ENCODE assay signal across 28 mouse cellular contexts in genomic region chr1:36078250-36078649, GRCm38 (mm10). TPM values are rescaled to one million over a fixed set of nuclear protein-coding genes. Genes with fewer than 3 reads are reported as not detected.
A peak's percentile ranks its signal among the peaks of the same experiment; 100 is the strongest.
DNase-seq lines count a peak whose midpoint lies in the region; ATAC-seq and TF ChIP-seq lines count a peak whose summit lies in the region.
"Had no signal": no experiment of that assay in that cellular context is flagged by ENCODE, and none has a peak within 500 bp of the region (broad histone marks: within the 10 kb centered on the region; RNA-seq: fewer than 3 reads in every experiment).

No protein-coding gene starts in this region.

- H3K4me2 ChIP-seq in intestine, embryonic 16.5 days (ENCODE audit: low read depth, low read length) = no peak overlapping the region
- H3K4me2 ChIP-seq in intestine, embryonic 15.5 days (replicated peaks) = no peak overlapping the region
- H3K4me2 ChIP-seq in liver, embryonic 11.5 days = no peak overlapping the region
- H3K4me2 ChIP-seq in midbrain, embryonic 12.5 days (replicated peaks) = no peak overlapping the region
- no peak overlapping the region for H3K4me2 ChIP-seq in midbrain, embryonic 11.5 days
- no peak overlapping the region for H3K4me2 ChIP-seq in stomach, embryonic 16.5 days (ENCODE audit: low read depth, low read length)
- H3K4me2 ChIP-seq: embryonic facial prominence, embryonic 15.5 days; heart, embryonic 15.5 days; hindbrain, embryonic 12.5 days; lung, embryonic 15.5 days; midbrain, embryonic 15.5 days; neural tube, embryonic 12.5 days; stomach, embryonic 15.5 days had no signal

- no peak for TF ChIP-seq POLR2A in liver, adult 2 months (IDR thresholded peaks at IDR 0.05; ENCODE audit: extremely low read depth, insufficient read depth, low read length)

- TF ChIP-seq CTCF in liver, adult 2 months (IDR thresholded peaks at IDR 0.05; ENCODE audit: low read depth, low read length) = no peak

- H3K9ac ChIP-seq in intestine, embryonic 16.5 days (ENCODE audit: low read depth, low read length) = no peak overlapping the region
- no peak overlapping the region for H3K9ac ChIP-seq in intestine, embryonic 15.5 days
- peak overlapping the region; percentile 40 for H3K9ac ChIP-seq in liver, adult 2 months (ENCODE audit: low read depth, low read length)
- H3K9ac ChIP-seq in liver, embryonic 11.5 days (ENCODE audit: low read depth, low read length) = no peak overlapping the region
- no peak overlapping the region for H3K9ac ChIP-seq in midbrain, embryonic 12.5 days (replicated peaks)
- no peak overlapping the region for H3K9ac ChIP-seq in midbrain, embryonic 11.5 days (ENCODE audit: low read length)
- peak overlapping the region; percentile 24; the same call in 1 of the 2 replicates for H3K9ac ChIP-seq in stomach, embryonic 16.5 days (ENCODE audit: low read length)
- H3K9ac ChIP-seq: embryonic facial prominence, embryonic 15.5 days; heart, embryonic 15.5 days; hindbrain, embryonic 12.5 days; liver, embryonic 14.5 days; lung, embryonic 15.5 days; midbrain, embryonic 15.5 days; neural tube, embryonic 12.5 days; stomach, embryonic 15.5 days had no signal

- WGBS in intestine, embryonic 16.5 days = 100% methylated on average over 1 of the region's 1 CpGs
- WGBS in intestine, embryonic 15.5 days = 96% methylated on average over 1 of the region's 1 CpGs
- WGBS in liver, adult 2 months = 100% methylated on average over 1 of the region's 1 CpGs
- 97% methylated on average over 1 of the region's 1 CpGs for WGBS in liver, embryonic 11.5 days
- WGBS in midbrain, embryonic 12.5 days = 81% methylated on average over 1 of the region's 1 CpGs
- WGBS in midbrain, embryonic 11.5 days = 83% methylated on average over 1 of the region's 1 CpGs
- WGBS in stomach, embryonic 16.5 days = 85% methylated on average over 1 of the region's 1 CpGs

- H3K27me3 ChIP-seq in intestine, embryonic 16.5 days (replicated peaks; ENCODE audit: control insufficient read depth, insufficient read depth, low read length) = no peaks in the 10 kb centered on the region
- no peaks in the 10 kb centered on the region for H3K27me3 ChIP-seq in intestine, embryonic 15.5 days (replicated peaks)
- no peaks in the 10 kb centered on the region for H3K27me3 ChIP-seq in liver, adult 2 months (ENCODE audit: control insufficient read depth, insufficient read depth, low read length)
- no peaks in the 10 kb centered on the region for H3K27me3 ChIP-seq in liver, embryonic 11.5 days (replicated peaks; ENCODE audit: control insufficient read depth, insufficient read depth, low read length)
- H3K27me3 ChIP-seq in midbrain, embryonic 12.5 days = no peaks in the 10 kb centered on the region
- H3K27me3 ChIP-seq in midbrain, embryonic 11.5 days (ENCODE audit: control insufficient read depth, insufficient read depth, low read length) = no peaks in the 10 kb centered on the region
- H3K27me3 ChIP-seq in stomach, embryonic 16.5 days (ENCODE audit: control insufficient read depth, insufficient read depth, low read length) = no peaks in the 10 kb centered on the region
- H3K27me3 ChIP-seq: embryonic facial prominence, embryonic 15.5 days; heart, embryonic 15.5 days; hindbrain, embryonic 12.5 days; lung, embryonic 15.5 days; midbrain, embryonic 15.5 days; neural tube, embryonic 12.5 days; Patski; stomach, embryonic 15.5 days had no signal

- H3K9me3 ChIP-seq in intestine, embryonic 16.5 days (ENCODE audit: control insufficient read depth, low read length) = no peaks in the 10 kb centered on the region
- H3K9me3 ChIP-seq in intestine, embryonic 15.5 days = no peaks in the 10 kb centered on the region
- no peaks in the 10 kb centered on the region for H3K9me3 ChIP-seq in liver, embryonic 11.5 days (ENCODE audit: control insufficient read depth, low read length)
- no peaks in the 10 kb centered on the region for H3K9me3 ChIP-seq in midbrain, embryonic 12.5 days
- H3K9me3 ChIP-seq in midbrain, embryonic 11.5 days (ENCODE audit: control insufficient read depth, low read length) = no peaks in the 10 kb centered on the region
- H3K9me3 ChIP-seq in stomach, embryonic 16.5 days (replicated peaks; ENCODE audit: control insufficient read depth, low read length) = no peaks in the 10 kb centered on the region
- H3K9me3 ChIP-seq: embryonic facial prominence, embryonic 10.5 days; embryonic facial prominence, embryonic 15.5 days; heart, embryonic 10.5 days; heart, embryonic 15.5 days; hindbrain, embryonic 12.5 days; lung, embryonic 15.5 days; midbrain, embryonic 15.5 days; neural tube, embryonic 12.5 days; stomach, embryonic 15.5 days had no signal

- peaks cover 69% of the 10 kb centered on the region for H3K79me2 ChIP-seq in liver, adult 2 months (ENCODE audit: control insufficient read depth, insufficient read depth, low read length)

- peaks cover 69% of the 10 kb centered on the region for H3K4me1 ChIP-seq in intestine, embryonic 16.5 days (ENCODE audit: control insufficient read depth, insufficient read depth, low read length)
- H3K4me1 ChIP-seq in intestine, embryonic 15.5 days (replicated peaks) = peaks cover 54% of the 10 kb centered on the region
- peaks cover 62% of the 10 kb centered on the region for H3K4me1 ChIP-seq in liver, adult 2 months (ENCODE audit: control insufficient read depth, insufficient read depth, low read length)
- H3K4me1 ChIP-seq in liver, embryonic 11.5 days (replicated peaks; ENCODE audit: control insufficient read depth, insufficient read depth, low read length) = peaks cover 29% of the 10 kb centered on the region
- peaks cover 37% of the 10 kb centered on the region for H3K4me1 ChIP-seq in midbrain, embryonic 12.5 days
- H3K4me1 ChIP-seq in midbrain, embryonic 11.5 days (ENCODE audit: control insufficient read depth, insufficient read depth, low read length) = peaks cover 11% of the 10 kb centered on the region
- peaks cover 51% of the 10 kb centered on the region for H3K4me1 ChIP-seq in stomach, embryonic 16.5 days (ENCODE audit: control insufficient read depth, insufficient read depth, low read length)

- H3K4me3 ChIP-seq in intestine, embryonic 16.5 days (ENCODE audit: low read length) = no peak overlapping the region
- H3K4me3 ChIP-seq in intestine, embryonic 15.5 days (replicated peaks) = no peak overlapping the region
- H3K4me3 ChIP-seq in liver, adult 2 months (ENCODE audit: insufficient read depth, low read depth, low read length) = no peak overlapping the region
- H3K4me3 ChIP-seq in liver, embryonic 11.5 days (ENCODE audit: low read depth, low read length) = no peak overlapping the region
- no peak overlapping the region for H3K4me3 ChIP-seq in midbrain, embryonic 12.5 days
- H3K4me3 ChIP-seq in midbrain, embryonic 11.5 days (ENCODE audit: low read depth, low read length) = no peak overlapping the region
- H3K4me3 ChIP-seq in stomach, embryonic 16.5 days (replicated peaks; ENCODE audit: low read length) = no peak overlapping the region
- H3K4me3 ChIP-seq: embryonic facial prominence, embryonic 10.5 days; embryonic facial prominence, embryonic 15.5 days; heart, embryonic 10.5 days; heart, embryonic 15.5 days; hindbrain, embryonic 12.5 days; lung, embryonic 15.5 days; midbrain, embryonic 15.5 days; myocyte; neural tube, embryonic 12.5 days; stomach, embryonic 15.5 days had no signal

- peak; percentile 64 for DNase-seq in liver, adult 2 months (ENCODE audit: extremely low read depth, low read depth, low spot score)
- DNase-seq in liver, embryonic 11.5 days (ENCODE audit: low spot score) = no peak
- no peak for DNase-seq in midbrain, embryonic 11.5 days (ENCODE audit: low spot score, missing footprints)
- DNase-seq in gastrocnemius, postnatal 10 days = no peak
- DNase-seq: adrenal gland, postnatal 10 days; cerebellum, adult 8-10 months; gastrocnemius, postnatal 25 days; heart, adult 11 months; right cerebral cortex, postnatal 14 days; thymus, adult 18-20 months; thymus, postnatal 25 days had no signal

- 0 out of 2 replicates have a peak overlapping the region, but pooled peaks have one; percentile 25 for H3K27ac ChIP-seq in intestine, embryonic 16.5 days (ENCODE audit: low read length)
- H3K27ac ChIP-seq in intestine, embryonic 15.5 days = no peak overlapping the region
- H3K27ac ChIP-seq in liver, adult 2 months (replicated peaks; ENCODE audit: insufficient read depth, low read depth, low read length) = peak overlapping the region; percentile 99
- H3K27ac ChIP-seq in liver, embryonic 11.5 days (ENCODE audit: low read depth, low read length) = no peak overlapping the region
- H3K27ac ChIP-seq in midbrain, embryonic 12.5 days (replicated peaks) = 0 out of 2 replicates have a peak overlapping the region, but pooled peaks have one; percentile 11
- H3K27ac ChIP-seq in midbrain, embryonic 11.5 days (ENCODE audit: low read depth, low read length) = no peak overlapping the region
- no peak overlapping the region for H3K27ac ChIP-seq in stomach, embryonic 16.5 days (ENCODE audit: low read length)
- H3K27ac ChIP-seq: embryonic facial prominence, embryonic 10.5 days; embryonic facial prominence, embryonic 15.5 days; heart, embryonic 10.5 days; heart, embryonic 15.5 days; liver, embryonic 14.5 days; lung, embryonic 15.5 days; midbrain, embryonic 15.5 days; neural tube, embryonic 12.5 days; stomach, embryonic 15.5 days had no signal

- no peaks in the 10 kb centered on the region for H3K36me3 ChIP-seq in intestine, embryonic 16.5 days (ENCODE audit: control insufficient read depth, insufficient read depth, low read length)
- no peaks in the 10 kb centered on the region for H3K36me3 ChIP-seq in intestine, embryonic 15.5 days
- H3K36me3 ChIP-seq in liver, adult 2 months (ENCODE audit: control insufficient read depth, insufficient read depth, low read length) = peaks cover 5% of the 10 kb centered on the region
- peaks cover 23% of the 10 kb centered on the region for H3K36me3 ChIP-seq in liver, embryonic 11.5 days (ENCODE audit: control insufficient read depth, insufficient read depth, low read length)
- H3K36me3 ChIP-seq in midbrain, embryonic 12.5 days = peaks cover 45% of the 10 kb centered on the region
- H3K36me3 ChIP-seq in midbrain, embryonic 11.5 days (ENCODE audit: control insufficient read depth, insufficient read depth, low read length) = peaks cover 16% of the 10 kb centered on the region
- H3K36me3 ChIP-seq in stomach, embryonic 16.5 days (ENCODE audit: control insufficient read depth, insufficient read depth, low read length) = no peaks in the 10 kb centered on the region
- H3K36me3 ChIP-seq: midbrain, embryonic 15.5 days had no signal

- no peak for ATAC-seq in intestine, embryonic 16.5 days
- ATAC-seq in intestine, embryonic 15.5 days = no peak
- no peak for ATAC-seq in liver, embryonic 11.5 days (replicated peaks; ENCODE audit: low FRiP score)
- ATAC-seq in midbrain, embryonic 12.5 days (ENCODE audit: low FRiP score, low read depth) = no peak
- no peak for ATAC-seq in midbrain, embryonic 11.5 days (ENCODE audit: low FRiP score)
- no peak for ATAC-seq in stomach, embryonic 16.5 days (ENCODE audit: insufficient read depth, low FRiP score)
- ATAC-seq: forebrain, embryonic 14.5 days; midbrain, embryonic 15.5 days; Patski had no signal

RNA-seq across cellular contexts. Expression of gene Hs6st1, which starts 10.1 kb away (rescaled TPM):
- polyA plus RNA-seq in intestine, embryonic 16.5 days (2015; fragmentation: Nextera tagmentation; extraction: Ambion mirVana) = 3.7 and 4.3 TPM in 2 replicates
- polyA plus RNA-seq in intestine, embryonic 15.5 days (2015; fragmentation: Nextera tagmentation; extraction: Ambion mirVana) = 10.6 TPM in 2 replicates
- 40.2 and 43.7 TPM in 2 replicates for total RNA-seq in liver, adult 2 months (2014; rRNA removed)
- 110 and 121 TPM in 2 replicates for polyA plus RNA-seq in liver, adult 2 months (2012; rRNA removed)
- polyA plus RNA-seq in liver, embryonic 11.5 days (2014; fragmentation: Nextera tagmentation; extraction: Ambion mirVana) = 11.1 and 15.0 TPM in 2 replicates
- 10.8 and 11.8 TPM in 2 replicates for polyA plus RNA-seq in midbrain, embryonic 12.5 days (2016; fragmentation: Nextera tagmentation; extraction: Ambion mirVana)
- polyA plus RNA-seq in midbrain, embryonic 11.5 days (2014; fragmentation: Nextera tagmentation; extraction: Ambion mirVana) = 16.7 and 20.3 TPM in 2 replicates
- polyA plus RNA-seq in stomach, embryonic 16.5 days (2015; fragmentation: Nextera tagmentation; extraction: Ambion mirVana) = 4.8 and 5.2 TPM in 2 replicates
- 10 to 100 TPM; 26.2 to 28.3 TPM for total RNA-seq in gastrocnemius, postnatal 10 days (2021)

Comparison
In these comparisons a context has a peak if more than half of its experiments do, and no peak if none do; other contexts are left out.
1. H3K27ac ChIP-seq: peak in intestine, embryonic 16.5 days (single experiment), liver, adult 2 months (single experiment) and midbrain, embryonic 12.5 days (single experiment); none in intestine, embryonic 15.5 days (single experiment), liver, embryonic 11.5 days (single experiment), midbrain, embryonic 11.5 days (single experiment) and stomach, embryonic 16.5 days (single experiment).
2. H3K9ac ChIP-seq: peak in liver, adult 2 months (single experiment) and stomach, embryonic 16.5 days (single experiment); none in intestine, embryonic 16.5 days (single experiment), intestine, embryonic 15.5 days (single experiment), liver, embryonic 11.5 days (single experiment), midbrain, embryonic 12.5 days (single experiment) and midbrain, embryonic 11.5 days (single experiment).